Mouse (Mus musculus) heart, postnatal 25 days (tissue): ENCODE measurements at regions not wholly inside any gene's neighbourhood (a gene's known extent, or its start where the extent isn't known, plus 50 kb on each side); places are given as distances from the start of the nearest gene placed in this dataset.
"Not testable (repeated sequence)": the region's sequence is repeated elsewhere in the genome, so short reads cannot be mapped to it uniquely, and the experiment has no call there.

Source experiments
- DNase-seq: peaks from one replicate; pipeline ENCODE4 v3.0.0; 2022; ENCODE audit warnings: low spot score
- intact Hi-C: fragments of 180-260 bp; cut with DNase I; formaldehyde crosslinking; loops from one replicate; pipeline ENCODE4 v1.15.1; 2025

- DNase-seq, result no peak
- intact Hi-C loops, result no loop called here
Measured at GRCm38 (mm10) chr3:79002173-79002848, 284.0 kb downstream of the Rapgef2 start.

GRCm38 (mm10) chr3:79001754-79002153, 284.6 kb downstream of the Rapgef2 start:
- intact Hi-C loops, result no loop called here
- no peak for DNase-seq

- DNase-seq, result no peak
- intact Hi-C loops, result no loop called here
Measured at GRCm38 (mm10) chr3:79000293-79000692, 286.0 kb downstream of the Rapgef2 start.

- DNase-seq, result no peak
- intact Hi-C loops, result no loop called here
Measured at GRCm38 (mm10) chr3:78999803-79000202, 286.5 kb downstream of the Rapgef2 start.

- intact Hi-C loops, result loop anchor here (5.0 kb wide), 1 partner anchor 34 kb away; no protein-coding TSS in a partner anchor
- DNase-seq, result peak; percentile 26
Measured at GRCm38 (mm10) chr3:78988120-78988519, 298.2 kb downstream of the Rapgef2 start.

- intact Hi-C loops, result loop anchor here (5.0 kb wide), 1 partner anchor 36 kb away; no protein-coding TSS in a partner anchor
- no peak for DNase-seq
Measured at GRCm38 (mm10) chr3:78986726-78987125, 299.6 kb downstream of the Rapgef2 start.

DNA sequence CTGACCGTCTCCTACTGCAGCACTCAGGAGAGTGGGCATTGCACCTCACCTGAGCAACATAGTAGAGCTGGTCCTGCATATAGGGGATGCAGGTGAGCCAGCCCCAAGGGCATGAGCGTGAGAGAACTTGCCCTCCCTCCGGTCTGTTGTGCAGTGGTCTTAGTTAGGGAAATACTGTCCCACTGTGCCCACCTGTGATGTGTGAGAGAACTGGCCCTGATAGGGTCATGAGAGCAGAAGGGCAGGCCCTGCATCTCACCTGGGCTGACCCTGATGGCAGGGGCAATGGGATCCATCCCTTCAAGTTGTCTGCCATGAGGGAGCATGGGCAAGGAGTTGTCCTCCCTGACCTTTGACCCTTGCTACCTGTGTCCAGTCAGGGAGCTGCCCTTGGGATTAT, 305.3 kb downstream of the Rapgef2 start:
- no peak for DNase-seq
- intact Hi-C loops, result no loop called here

GRCm38 (mm10) chr3:78978781-78979180, 307.5 kb downstream of the Rapgef2 start:
- intact Hi-C loops, result no loop called here
- DNase-seq, result no peak

DNA sequence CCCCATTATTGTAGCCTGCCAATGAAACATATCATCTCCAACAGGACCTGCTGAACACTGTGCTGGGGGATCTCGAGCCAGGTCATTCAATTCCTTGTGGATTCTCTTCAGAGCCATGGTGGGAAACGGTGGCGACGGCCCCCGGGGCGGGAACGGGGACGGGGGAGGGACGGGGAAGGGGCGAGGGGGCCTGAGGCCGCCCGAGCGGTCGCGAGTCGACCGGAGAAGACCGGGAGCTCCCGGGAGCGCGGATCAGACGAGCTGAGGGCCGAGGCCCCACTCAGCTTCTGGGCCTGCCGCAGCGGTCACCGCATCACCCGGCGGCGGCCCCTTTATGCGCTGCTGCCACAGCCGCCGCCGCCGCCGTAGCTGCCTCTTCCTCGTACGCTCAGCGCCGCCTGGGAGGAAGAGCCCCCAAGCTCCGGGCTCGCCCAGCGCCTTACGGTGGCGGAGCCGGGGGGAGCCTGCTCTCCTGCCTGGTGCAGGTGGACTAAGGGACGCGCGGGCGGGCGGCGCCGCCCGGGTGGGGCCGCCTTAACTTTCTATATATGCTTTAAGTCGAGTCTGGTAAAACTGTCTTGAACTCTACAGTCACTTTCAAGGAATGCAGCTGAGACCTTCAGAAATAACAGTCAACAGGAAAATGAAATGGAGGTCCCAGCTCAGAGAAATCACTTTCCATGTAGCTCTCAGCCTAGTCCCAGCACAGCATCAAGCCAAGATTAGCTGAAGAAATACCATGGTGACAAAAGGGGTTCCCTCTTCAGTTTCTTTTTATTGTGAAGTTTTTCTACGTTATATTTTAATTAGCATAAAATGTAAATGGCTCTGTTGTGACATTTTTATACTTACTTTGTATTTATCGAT, 319.4 kb downstream of the Rapgef2 start:
- intact Hi-C loops, DNase-seq: not testable (repeated sequence)

- intact Hi-C loops, result loop anchor here (5.0 kb wide), 2 partner anchors 63 to 108 kb away; no protein-coding TSS in a partner anchor
- DNase-seq, result no peak
Measured at GRCm38 (mm10) chr3:78964231-78964858, 322.0 kb downstream of the Rapgef2 start.

GRCm38 (mm10) chr3:78958781-78959180, 327.5 kb downstream of the Rapgef2 start:
- intact Hi-C loops, result loop anchor here (2.0 to 10.0 kb wide), 4 partner anchors 134 to 629 kb away; no protein-coding TSS in a partner anchor
- DNase-seq, result no peak

DNA sequence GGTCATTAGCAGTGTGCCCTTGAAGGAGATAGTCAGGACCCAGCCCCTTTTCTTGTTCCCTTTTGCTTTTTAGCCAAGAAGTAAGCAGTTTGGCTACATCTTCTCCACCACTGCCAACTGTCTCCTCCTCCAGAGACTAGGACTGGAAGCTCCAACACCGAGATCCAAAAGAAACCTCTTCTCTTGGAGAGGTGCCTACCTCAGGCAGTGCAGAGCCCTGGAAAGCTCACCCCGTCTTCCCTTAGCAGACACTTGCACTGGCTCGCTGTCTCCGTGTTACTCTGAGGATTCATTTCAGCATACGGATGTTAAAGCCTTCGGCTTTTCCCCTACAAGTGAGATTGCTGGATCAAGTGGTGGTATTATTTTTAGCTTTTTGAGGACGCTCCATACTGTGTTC, 331.0 kb downstream of the Rapgef2 start:
- intact Hi-C loops, result loop anchor here (5.0 to 10.0 kb wide), 3 partner anchors 137 to 632 kb away; no protein-coding TSS in a partner anchor

GRCm38 (mm10) chr3:78949385-78949784, 336.9 kb downstream of the Rapgef2 start:
- DNase-seq, intact Hi-C loops: not testable (repeated sequence)

More for the DNA sequence above, 331.0 kb downstream of the Rapgef2 start:
- DNase-seq, result no peak

DNA sequence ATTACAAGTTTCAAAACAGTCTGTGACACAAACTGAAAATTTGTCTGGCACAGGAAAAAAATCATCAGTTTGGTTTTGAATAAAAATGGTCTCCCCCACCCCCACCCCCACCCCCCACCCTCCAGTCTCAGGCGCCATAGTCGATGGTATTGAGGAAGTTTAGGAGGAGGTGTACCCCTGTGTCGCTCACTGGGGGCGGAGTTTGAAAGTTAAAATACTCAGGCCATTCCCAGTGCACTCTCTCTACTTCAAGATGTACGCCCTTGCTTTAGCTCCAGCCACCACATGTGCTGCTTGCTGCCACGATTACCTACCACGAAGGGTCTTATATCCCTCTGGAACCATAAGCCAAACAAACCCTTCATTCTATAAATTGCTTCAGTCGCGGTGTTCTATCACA, 337.6 kb downstream of the Rapgef2 start:
- intact Hi-C loops, result no loop called here
- no peak for DNase-seq

DNA sequence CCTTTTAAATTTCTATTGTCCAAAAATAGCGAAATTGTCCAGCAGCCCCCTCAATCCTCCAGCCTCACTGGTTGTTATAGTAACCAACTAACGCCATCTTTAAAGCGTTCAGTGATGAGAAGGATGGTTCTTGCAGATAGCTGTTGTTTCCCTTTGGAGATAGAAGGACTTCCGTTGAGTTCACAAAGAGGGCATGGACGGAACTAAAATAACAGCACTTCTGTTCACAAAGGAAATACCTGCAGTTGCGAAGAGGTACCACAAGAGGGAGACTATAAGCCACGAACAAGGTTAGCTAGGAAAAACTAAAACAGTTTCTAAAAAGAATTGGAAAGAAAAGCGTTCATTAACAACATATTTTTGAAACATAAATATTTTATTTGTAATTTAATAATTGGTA, 338.1 kb downstream of the Rapgef2 start:
- no peak for DNase-seq
- intact Hi-C loops, result no loop called here

- intact Hi-C loops, result no loop called here
- no peak for DNase-seq
Measured at GRCm38 (mm10) chr3:78947183-78947582, 339.1 kb downstream of the Rapgef2 start.

GRCm38 (mm10) chr3:78944185-78944584, 342.1 kb downstream of the Rapgef2 start:
- no peak for DNase-seq
- intact Hi-C loops, result no loop called here

GRCm38 (mm10) chr3:78932975-78933374, 353.3 kb downstream of the Rapgef2 start:
- DNase-seq, result no peak
- intact Hi-C loops, result no loop called here

- no peak for DNase-seq
- intact Hi-C loops, result loop anchor here (5.0 kb wide), 1 partner anchor 563 kb away; no protein-coding TSS in a partner anchor
Measured at GRCm38 (mm10) chr3:78919850-78920249, 366.5 kb downstream of the Rapgef2 start.

- intact Hi-C loops, result loop anchor here (5.0 kb wide), 1 partner anchor 562 kb away; no protein-coding TSS in a partner anchor
Measured at GRCm38 (mm10) chr3:78919407-78919806, 366.9 kb downstream of the Rapgef2 start.

More at GRCm38 (mm10) chr3:78919407-78919806, 366.9 kb downstream of the Rapgef2 start:
- peak; percentile 23 for DNase-seq
